Mouse (Mus musculus) embryonic fibroblast, embryonic 13.5 days (primary cell): ENCODE data around the gene Hmbs.
"Not testable (repeated sequence)": the region's sequence is repeated elsewhere in the genome, so short reads cannot be mapped to it uniquely, and the experiment has no call there.

ENCODE experiments used
- CTCF ChIP-seq: IDR thresholded peaks from 2 replicates; pipeline ENCODE4 v1.5.1; 2011; ENCODE audit warnings: mild to moderate bottlenecking, control low read depth, low read length, moderate library complexity, borderline replicate concordance; ENCODE audit not compliant: insufficient read depth
- POLR2A ChIP-seq: IDR thresholded peaks from 2 replicates; pipeline ENCODE4 v1.6.1; 2011; ENCODE audit warnings: low read depth, mild to moderate bottlenecking, control low read depth, low read length, moderate library complexity

DNA sequence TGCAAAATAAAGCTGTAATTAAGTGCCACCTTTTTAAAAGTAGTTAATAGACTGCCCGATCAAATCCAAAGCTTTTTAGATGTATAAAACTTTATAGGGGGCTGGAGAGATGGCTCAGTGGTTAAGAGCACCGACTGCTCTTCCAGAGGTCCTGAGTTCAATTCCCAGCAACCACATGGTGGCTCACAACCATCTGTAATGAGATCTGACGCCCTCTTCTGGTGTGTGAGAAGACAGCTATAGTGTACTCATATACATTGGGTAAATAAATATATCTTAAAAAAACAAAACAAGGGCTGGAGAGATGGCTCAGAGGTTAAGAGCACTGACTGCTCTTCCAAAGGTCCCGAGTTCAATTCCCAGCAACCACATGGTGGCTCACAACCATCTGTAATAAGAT, 17.9 kb upstream of the Hmbs start:
- TF ChIP-seq POLR2A, CTCF: not testable (repeated sequence)
